Mouse (Mus musculus) c-Kit-negative CD71-positive TER-119-positive erythroid progenitor cells, embryonic 14.5 days (primary cell): ENCODE measurements around the gene Mpped1.

Experiments used
- DNase-seq: peaks from one replicate; pipeline ENCODE4 v3.0.0-alpha.2; 2013; ENCODE audit warnings: low read depth, low spot score

The Mpped1 gene

DNA sequence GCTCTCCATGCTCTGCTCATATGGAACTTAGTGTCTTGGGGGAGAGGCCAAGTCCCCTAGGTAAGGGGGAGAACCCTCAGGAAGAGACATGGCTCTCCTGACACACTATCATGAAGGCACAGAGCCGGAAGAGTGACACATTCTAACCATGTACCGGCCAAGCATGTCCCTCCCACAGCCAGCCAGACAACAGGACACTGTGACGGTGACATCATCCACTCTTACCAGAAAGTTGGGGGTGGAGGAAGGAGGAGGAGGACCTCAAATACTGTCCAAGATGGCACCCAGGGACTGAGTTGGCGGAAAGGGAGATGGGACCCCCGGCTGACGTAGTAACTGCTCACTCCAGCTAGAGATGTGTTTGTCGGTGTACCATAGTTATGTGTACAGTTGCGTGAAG is 104.6 kb downstream of the Mpped1 start:
- DNase-seq: no peak

DNA sequence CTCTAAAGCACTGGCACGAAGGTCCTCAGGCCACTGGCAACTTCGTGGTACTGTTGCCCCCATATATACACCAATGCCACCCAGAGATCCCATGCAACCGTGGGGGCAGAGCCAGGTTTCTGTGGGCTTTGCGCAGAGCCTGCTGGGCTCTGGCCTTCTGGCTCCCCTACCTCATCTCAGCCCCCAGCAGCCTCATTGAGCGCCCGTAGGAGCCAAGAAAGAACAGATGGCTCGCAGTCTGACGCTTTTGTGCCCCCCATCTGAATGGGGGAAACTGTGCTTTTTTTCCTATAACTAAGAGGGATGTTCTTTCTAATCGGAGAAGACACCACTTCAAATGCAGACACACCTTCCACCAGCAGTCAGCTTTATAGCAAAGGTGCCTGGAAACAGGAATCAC is 105.0 kb downstream of the Mpped1 start:
- no peak for DNase-seq

GRCm38 (mm10) chr15:83892871-83893270 is 113.6 kb downstream of the Mpped1 start:
- DNase-seq: no peak

DNA sequence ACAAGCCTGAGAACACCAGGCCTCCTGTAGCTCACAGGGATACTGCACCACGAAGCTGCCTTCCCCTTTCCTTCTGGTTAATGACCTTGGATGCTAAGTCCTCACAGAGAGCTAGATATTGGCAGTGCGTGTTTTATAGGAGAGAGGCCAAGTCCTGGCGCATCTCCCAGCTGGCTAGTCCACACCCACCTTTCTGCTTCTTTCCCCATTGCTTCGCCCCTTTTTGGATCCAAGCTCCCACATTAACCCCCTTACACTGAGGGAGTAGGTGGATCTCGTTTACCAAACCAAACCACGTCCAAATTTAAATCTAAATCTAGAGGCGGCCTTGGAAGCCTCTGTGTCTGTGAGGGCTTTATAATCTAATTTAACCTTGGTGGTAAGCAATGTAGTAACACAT is 115.0 kb downstream of the Mpped1 start:
- DNase-seq: no peak

- no peak for DNase-seq
Observed at GRCm38 (mm10) chr15:83896011-83896410, 116.7 kb downstream of the Mpped1 start.

DNA sequence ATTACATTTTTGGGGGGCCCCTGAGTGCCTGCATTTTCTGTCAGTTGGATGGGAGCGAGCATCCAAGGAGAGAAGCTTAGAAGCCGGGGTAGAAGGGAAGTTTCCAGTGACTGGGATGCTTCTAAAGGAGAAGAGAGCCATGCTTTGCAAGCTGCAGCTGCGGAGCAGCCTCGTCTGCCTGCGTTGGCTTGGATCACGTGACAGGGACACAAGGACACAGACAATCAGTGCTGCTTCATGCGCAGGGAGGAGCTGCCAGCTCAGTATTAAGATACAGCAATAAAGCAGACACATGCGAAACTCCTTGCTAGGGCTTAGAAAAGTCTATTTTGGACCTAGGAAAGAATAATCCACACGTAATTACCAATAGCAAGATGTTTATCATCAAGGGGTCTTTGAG is 118.0 kb downstream of the Mpped1 start:
- DNase-seq: no peak

GRCm38 (mm10) chr15:83906472-83906871 is 127.2 kb downstream of the Mpped1 start:
- no peak for DNase-seq
